Mouse (Mus musculus): ENCODE measurements around the gene Gpi1. TPM values are rescaled to one million over a fixed set of nuclear protein-coding genes. Genes with fewer than 3 reads are reported as not detected.

Gene Gpi1
- polyA plus RNA-seq, 1 experiment = 564 TPM

- WGBS = 69% methylated on average over 1 of the region's 1 CpGs
- TF ChIP-seq POLR2A (IDR thresholded peaks at IDR 0.05; ENCODE audit: insufficient read depth, low read depth, low read length) (no peak), CTCF (IDR thresholded peaks at IDR 0.05; ENCODE audit: insufficient read depth, low read depth, low read length) (no peak)
- Histone ChIP-seq H3K4me1 (ENCODE audit: control insufficient read depth, insufficient read depth, low read length) (no peaks in the 10 kb centered on the region), H3K27ac (ENCODE audit: insufficient read depth, low read depth, low read length) (no peak overlapping the region), H3K4me3 (ENCODE audit: insufficient read depth, low read depth, low read length) (no peak overlapping the region)
Observed at GRCm38 (mm10) chr7:34172251-34172650, 57.9 kb downstream of the Gpi1 start.

- Histone ChIP-seq H3K4me3 (ENCODE audit: insufficient read depth, low read depth, low read length) (peak within 1 kb of the TSS; percentile 85), H3K27ac (ENCODE audit: insufficient read depth, low read depth, low read length) (0 out of 2 replicates have a peak within 1 kb of the TSS, but pooled peaks have one; percentile 16), H3K4me1 (ENCODE audit: control insufficient read depth, insufficient read depth, low read length) (peaks cover 2% of the 10 kb centered on the region; the same call in 1 of the 2 replicates)
- WGBS = 76% methylated on average over 3 of the region's 3 CpGs
- TF ChIP-seq POLR2A (IDR thresholded peaks at IDR 0.05; ENCODE audit: insufficient read depth, low read depth, low read length) (no peak), CTCF (IDR thresholded peaks at IDR 0.05; ENCODE audit: insufficient read depth, low read depth, low read length) (no peak)
Observed at GRCm38 (mm10) chr7:34169454-34169853, 60.7 kb downstream of the Gpi1 start, which contains the start of gene Uba2. Gene Uba2 (minus strand): TSS chr7:34169599.

GRCm38 (mm10) chr7:34168470-34169251, 61.5 kb downstream of the Gpi1 start:
- TF ChIP-seq CTCF (IDR thresholded peaks at IDR 0.05; ENCODE audit: insufficient read depth, low read depth, low read length) (no peak), POLR2A (IDR thresholded peaks at IDR 0.05; ENCODE audit: insufficient read depth, low read depth, low read length) (peak; percentile 89)
- H3K27ac ChIP-seq (ENCODE audit: insufficient read depth, low read depth, low read length) = peak overlapping the region; percentile 63
- 9% methylated on average over 30 of the region's 30 CpGs for WGBS
- peak overlapping the region; percentile 85 for H3K4me3 ChIP-seq (ENCODE audit: insufficient read depth, low read depth, low read length)
- H3K4me1 ChIP-seq (ENCODE audit: control insufficient read depth, insufficient read depth, low read length) = peaks cover 2% of the 10 kb centered on the region; the same call in 1 of the 2 replicates

GRCm38 (mm10) chr7:34167766-34168469, 62.2 kb downstream of the Gpi1 start:
- no peak for TF ChIP-seq POLR2A (IDR thresholded peaks at IDR 0.05; ENCODE audit: insufficient read depth, low read depth, low read length)
- no peak for TF ChIP-seq CTCF (IDR thresholded peaks at IDR 0.05; ENCODE audit: insufficient read depth, low read depth, low read length)
- H3K4me3 ChIP-seq (ENCODE audit: insufficient read depth, low read depth, low read length) = peak overlapping the region; percentile 85
- peak overlapping the region; percentile 63 for H3K27ac ChIP-seq (ENCODE audit: insufficient read depth, low read depth, low read length)
- under 1% methylated on average over 54 of the region's 54 CpGs for WGBS
- peaks cover 2% of the 10 kb centered on the region; the same call in 1 of the 2 replicates for H3K4me1 ChIP-seq (ENCODE audit: control insufficient read depth, insufficient read depth, low read length)

- Histone ChIP-seq H3K4me3 (ENCODE audit: insufficient read depth, low read depth, low read length) (no peak overlapping the region), H3K27ac (ENCODE audit: insufficient read depth, low read depth, low read length) (no peak overlapping the region), H3K4me1 (ENCODE audit: control insufficient read depth, insufficient read depth, low read length) (peaks cover 2% of the 10 kb centered on the region; the same call in 1 of the 2 replicates)
- TF ChIP-seq CTCF (IDR thresholded peaks at IDR 0.05; ENCODE audit: insufficient read depth, low read depth, low read length) (0 out of 2 replicates have a peak, but pooled peaks have one; percentile 17), POLR2A (IDR thresholded peaks at IDR 0.05; ENCODE audit: insufficient read depth, low read depth, low read length) (no peak)
- WGBS = 35% methylated on average over 4 of the region's 4 CpGs
Observed at GRCm38 (mm10) chr7:34166850-34167249, 63.3 kb downstream of the Gpi1 start.

- Histone ChIP-seq H3K4me3 (ENCODE audit: insufficient read depth, low read depth, low read length) (no peak overlapping the region), H3K4me1 (ENCODE audit: control insufficient read depth, insufficient read depth, low read length) (peaks cover 2% of the 10 kb centered on the region; the same call in 1 of the 2 replicates), H3K27ac (ENCODE audit: insufficient read depth, low read depth, low read length) (no peak overlapping the region)
- TF ChIP-seq POLR2A (IDR thresholded peaks at IDR 0.05; ENCODE audit: insufficient read depth, low read depth, low read length) = no peak
- no peak for TF ChIP-seq CTCF (IDR thresholded peaks at IDR 0.05; ENCODE audit: insufficient read depth, low read depth, low read length)
- 79% methylated on average over 3 of the region's 3 CpGs for WGBS
Observed at GRCm38 (mm10) chr7:34165999-34166398, 64.1 kb downstream of the Gpi1 start.

GRCm38 (mm10) chr7:34164671-34165070, 65.5 kb downstream of the Gpi1 start:
- no peak overlapping the region for H3K4me3 ChIP-seq (ENCODE audit: insufficient read depth, low read depth, low read length)
- H3K4me1 ChIP-seq (ENCODE audit: control insufficient read depth, insufficient read depth, low read length) = peaks cover 2% of the 10 kb centered on the region; the same call in 1 of the 2 replicates
- 85% methylated on average over 7 of the region's 7 CpGs for WGBS
- H3K27ac ChIP-seq (ENCODE audit: insufficient read depth, low read depth, low read length) = no peak overlapping the region
- no peak for TF ChIP-seq POLR2A (IDR thresholded peaks at IDR 0.05; ENCODE audit: insufficient read depth, low read depth, low read length)
- TF ChIP-seq CTCF (IDR thresholded peaks at IDR 0.05; ENCODE audit: insufficient read depth, low read depth, low read length) = no peak

GRCm38 (mm10) chr7:34159167-34159566, 71.0 kb downstream of the Gpi1 start:
- Histone ChIP-seq H3K4me1 (ENCODE audit: control insufficient read depth, insufficient read depth, low read length) (no peaks in the 10 kb centered on the region), H3K4me3 (ENCODE audit: insufficient read depth, low read depth, low read length) (no peak overlapping the region), H3K27ac (ENCODE audit: insufficient read depth, low read depth, low read length) (no peak overlapping the region)
- WGBS = 92% methylated on average over 3 of the region's 3 CpGs
- TF ChIP-seq POLR2A (IDR thresholded peaks at IDR 0.05; ENCODE audit: insufficient read depth, low read depth, low read length) = no peak
- TF ChIP-seq CTCF (IDR thresholded peaks at IDR 0.05; ENCODE audit: insufficient read depth, low read depth, low read length) = no peak

GRCm38 (mm10) chr7:34157994-34158393, 72.1 kb downstream of the Gpi1 start:
- WGBS = 80% methylated on average over 3 of the region's 3 CpGs
- no peak overlapping the region for H3K4me3 ChIP-seq (ENCODE audit: insufficient read depth, low read depth, low read length)
- no peaks in the 10 kb centered on the region for H3K4me1 ChIP-seq (ENCODE audit: control insufficient read depth, insufficient read depth, low read length)
- TF ChIP-seq POLR2A (IDR thresholded peaks at IDR 0.05; ENCODE audit: insufficient read depth, low read depth, low read length) = no peak
- no peak for TF ChIP-seq CTCF (IDR thresholded peaks at IDR 0.05; ENCODE audit: insufficient read depth, low read depth, low read length)
- H3K27ac ChIP-seq (ENCODE audit: insufficient read depth, low read depth, low read length) = no peak overlapping the region

Other genes starting within 250 kb of the Gpi1 start
- gene Scgb2b27, start 216.4 kb downstream of the Gpi1 start, polyA plus RNA-seq (2012; ENCODE audit: insufficient read depth, insufficient read length, low replicate concordance, missing spikeins) = not detected in 2 replicates
- not detected in 2 replicates for gene Scgb1b27, start 208.9 kb downstream of the Gpi1 start, polyA plus RNA-seq (2012; ENCODE audit: insufficient read depth, insufficient read length, low replicate concordance, missing spikeins)
- gene Scgb1b30, start 134.9 kb downstream of the Gpi1 start, polyA plus RNA-seq (2012; ENCODE audit: insufficient read depth, insufficient read length, low replicate concordance, missing spikeins) = not detected in 2 replicates
- not detected in 2 replicates for gene Wtip, start 97.1 kb downstream of the Gpi1 start, polyA plus RNA-seq (2012; ENCODE audit: insufficient read depth, insufficient read length, low replicate concordance, missing spikeins)
- not detected in 2 replicates for gene Uba2, start 60.7 kb downstream of the Gpi1 start, polyA plus RNA-seq (2012; ENCODE audit: insufficient read depth, insufficient read length, low replicate concordance, missing spikeins)
- not detected in 2 replicates for gene Pdcd2l, start 33.7 kb downstream of the Gpi1 start, polyA plus RNA-seq (2012; ENCODE audit: insufficient read depth, insufficient read length, low replicate concordance, missing spikeins)
- not detected in 2 replicates for gene Gm6096, start 20.7 kb upstream of the Gpi1 start, polyA plus RNA-seq (2012; ENCODE audit: insufficient read depth, insufficient read length, low replicate concordance, missing spikeins)
- not detected in 2 replicates for gene 4931406P16Rik, start 83.2 kb upstream of the Gpi1 start, polyA plus RNA-seq (2012; ENCODE audit: insufficient read depth, insufficient read length, low replicate concordance, missing spikeins)
- gene Lsm14a, start 163.0 kb upstream of the Gpi1 start, polyA plus RNA-seq (2012; ENCODE audit: insufficient read depth, insufficient read length, low replicate concordance, missing spikeins) = 429 TPM in 1 of 2 replicates, not detected in the other

Measured in olfactory bulb, adult 2 months (tissue).